Mouse (Mus musculus): ENCODE results near the gene Adamtsl1. TPM values are rescaled to one million over a fixed set of nuclear protein-coding genes. Genes with fewer than 3 reads are reported as not detected.
A peak's percentile ranks its signal among the peaks of the same experiment; 100 is the strongest.

Adamtsl1 gene
- polyA plus RNA-seq, 1 experiment from 2014 or later: 16.9 TPM

DNA sequence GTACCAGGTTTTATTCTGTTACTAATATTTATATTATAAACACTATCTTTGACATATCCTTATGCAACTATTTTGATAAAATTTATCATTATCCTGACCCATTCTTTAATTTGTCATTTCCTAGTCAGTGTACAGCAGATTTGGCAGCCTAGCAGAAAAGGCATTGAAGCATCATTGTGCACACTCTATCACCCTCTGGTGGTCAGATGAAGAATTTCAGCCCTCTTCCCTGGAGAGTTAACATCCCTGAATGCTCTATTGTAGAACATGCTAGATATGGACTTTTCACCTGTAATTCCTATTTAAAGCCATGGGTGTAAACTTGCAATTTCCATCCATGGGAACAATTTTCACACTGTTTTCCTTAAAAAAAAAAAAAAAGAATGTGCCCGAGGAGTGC lies 305.2 kb downstream of the Adamtsl1 start:
- Histone ChIP-seq H3K9me3 (no peaks in the 10 kb centered on the region), H3K4me1 (replicated peaks) (peaks cover 10% of the 10 kb centered on the region), H3K4me3 (no peak overlapping the region), H3K27me3 (no peaks in the 10 kb centered on the region), H3K9ac (no peak overlapping the region), H3K27ac (replicated peaks) (no peak overlapping the region), H3K36me3 (no peaks in the 10 kb centered on the region), H3K4me2 (no peak overlapping the region)
- WGBS: 87% methylated on average over 1 of the region's 1 CpGs
- ATAC-seq (ENCODE audit: low read depth): no peak

DNA sequence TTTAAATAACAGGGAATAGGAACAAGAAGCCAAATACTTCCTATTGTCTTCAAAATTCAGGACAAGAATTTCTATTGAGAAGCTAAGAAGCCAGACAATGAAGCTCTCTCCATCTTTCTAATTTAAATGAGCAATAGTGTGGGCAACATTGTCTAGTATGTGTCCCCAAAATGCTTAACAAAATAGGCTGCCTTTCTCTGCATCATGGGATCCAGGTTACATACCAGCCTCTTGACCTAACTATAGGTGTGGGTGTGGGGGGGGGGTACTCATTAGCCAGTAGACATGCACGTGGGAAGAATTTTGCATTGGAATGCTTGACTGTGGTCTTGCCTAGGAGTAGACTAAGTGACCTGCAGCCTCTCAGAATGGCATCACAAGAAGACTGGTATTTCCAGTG lies 305.9 kb downstream of the Adamtsl1 start:
- H3K36me3 ChIP-seq: no peaks in the 10 kb centered on the region
- WGBS: 42% methylated on average over 1 of the region's 1 CpGs
- no peaks in the 10 kb centered on the region for H3K27me3 ChIP-seq
- no peak overlapping the region for H3K9ac ChIP-seq
- no peaks in the 10 kb centered on the region for H3K9me3 ChIP-seq
- no peak overlapping the region for H3K4me3 ChIP-seq
- H3K27ac ChIP-seq (replicated peaks): no peak overlapping the region
- H3K4me1 ChIP-seq (replicated peaks): peaks cover 13% of the 10 kb centered on the region
- ATAC-seq (ENCODE audit: low read depth): no peak
- H3K4me2 ChIP-seq: no peak overlapping the region

DNA sequence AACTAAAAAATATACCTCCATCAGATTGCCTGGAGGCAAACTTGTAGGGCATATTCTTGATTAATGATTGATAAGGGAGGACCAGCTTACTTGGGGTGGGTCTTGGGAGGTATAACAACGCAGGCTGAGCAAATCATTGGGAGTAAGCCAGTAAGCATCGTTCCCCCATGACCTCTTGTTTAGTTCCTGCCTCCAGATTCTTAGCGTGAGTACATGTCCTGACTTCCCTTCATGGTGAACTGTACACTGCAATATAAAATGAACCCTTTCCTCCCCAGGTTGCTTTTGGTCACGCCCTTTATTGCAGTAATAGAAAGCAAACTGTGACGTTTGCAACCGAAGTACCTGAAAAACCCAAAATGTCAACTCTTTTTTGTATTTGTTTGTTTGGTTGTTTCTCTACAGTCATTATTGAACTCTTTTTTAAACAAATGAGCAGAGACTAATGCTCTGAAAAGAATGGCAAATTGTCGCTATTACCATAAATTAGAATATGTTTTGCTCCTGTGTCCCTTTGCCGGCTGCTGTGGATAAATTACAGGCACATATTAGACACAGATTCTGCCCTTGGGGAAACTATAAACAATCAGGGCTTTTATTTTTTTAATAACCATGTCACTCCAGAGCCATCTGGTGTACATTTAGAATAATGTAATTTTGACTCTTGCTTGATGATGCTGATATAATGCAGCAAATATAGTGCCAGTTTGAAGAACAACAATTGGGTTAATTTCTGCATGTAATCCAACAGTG lies 310.2 kb downstream of the Adamtsl1 start:
- Histone ChIP-seq H3K27ac (replicated peaks) (peak overlapping the region; percentile 52; the same call in 1 of the 2 replicates), H3K4me2 (no peak overlapping the region), H3K27me3 (no peaks in the 10 kb centered on the region), H3K4me1 (replicated peaks) (peaks cover 14% of the 10 kb centered on the region), H3K4me3 (no peak overlapping the region), H3K9ac (no peak overlapping the region), H3K36me3 (no peaks in the 10 kb centered on the region), H3K9me3 (no peaks in the 10 kb centered on the region)
- peak; percentile 74 for ATAC-seq (ENCODE audit: low read depth)
- WGBS: 37% methylated on average over 8 of the region's 8 CpGs

DNA sequence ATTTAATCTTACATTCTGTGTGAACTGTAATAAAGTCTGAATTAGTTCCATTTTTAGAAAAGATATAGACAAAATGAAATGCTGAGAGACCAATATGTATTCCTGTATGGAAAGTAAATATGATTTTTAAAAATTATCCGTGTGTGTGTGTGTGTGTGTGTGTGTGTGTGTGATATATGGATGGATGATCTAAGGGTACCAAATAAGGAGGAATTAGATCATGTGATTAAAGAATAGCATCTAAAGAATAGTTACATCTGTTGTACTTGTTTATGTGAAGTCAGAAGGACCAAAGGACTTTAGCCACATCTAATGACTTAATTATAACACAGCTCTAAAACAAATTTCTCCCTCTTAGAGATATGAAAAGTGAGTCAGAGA lies 310.7 kb downstream of the Adamtsl1 start:
- peaks cover 14% of the 10 kb centered on the region for H3K4me1 ChIP-seq (replicated peaks)
- no peak overlapping the region for H3K27ac ChIP-seq (replicated peaks)
- H3K9ac ChIP-seq: no peak overlapping the region
- no peaks in the 10 kb centered on the region for H3K36me3 ChIP-seq
- 49% methylated on average over 1 of the region's 1 CpGs for WGBS
- no peak overlapping the region for H3K4me3 ChIP-seq
- no peak overlapping the region for H3K4me2 ChIP-seq
- H3K9me3 ChIP-seq: no peaks in the 10 kb centered on the region
- H3K27me3 ChIP-seq: no peaks in the 10 kb centered on the region
- ATAC-seq (ENCODE audit: low read depth): 0 out of 2 replicates have a peak, but pooled peaks have one; percentile 29

DNA sequence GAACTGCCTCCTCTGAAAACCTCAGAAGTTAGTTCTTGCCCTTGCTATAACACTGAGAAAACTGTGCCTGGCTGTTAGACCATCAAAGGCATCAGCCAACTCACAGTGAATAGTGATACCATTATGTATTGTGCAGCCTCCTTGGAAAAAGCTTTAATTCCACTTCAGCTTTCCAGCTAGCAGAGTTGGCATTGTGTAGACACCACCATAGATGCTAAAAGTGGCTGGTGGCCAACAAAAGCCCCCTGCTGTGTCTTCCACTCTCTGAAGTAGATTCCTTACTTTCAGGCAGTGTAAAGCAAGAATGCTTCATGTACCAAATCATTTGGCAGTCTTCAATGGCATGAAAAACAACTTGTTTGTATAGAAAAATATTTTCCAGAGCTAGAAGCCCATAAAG lies 323.1 kb downstream of the Adamtsl1 start:
- no peak overlapping the region for H3K4me3 ChIP-seq
- peak; percentile 68 for ATAC-seq (ENCODE audit: low read depth)
- H3K4me1 ChIP-seq (replicated peaks): peaks cover 28% of the 10 kb centered on the region
- no peaks in the 10 kb centered on the region for H3K36me3 ChIP-seq
- no peak overlapping the region for H3K4me2 ChIP-seq
- H3K27ac ChIP-seq (replicated peaks): peak overlapping the region; percentile 43; the same call in 1 of the 2 replicates
- no peaks in the 10 kb centered on the region for H3K27me3 ChIP-seq
- no peak overlapping the region for H3K9ac ChIP-seq
- no peaks in the 10 kb centered on the region for H3K9me3 ChIP-seq

DNA sequence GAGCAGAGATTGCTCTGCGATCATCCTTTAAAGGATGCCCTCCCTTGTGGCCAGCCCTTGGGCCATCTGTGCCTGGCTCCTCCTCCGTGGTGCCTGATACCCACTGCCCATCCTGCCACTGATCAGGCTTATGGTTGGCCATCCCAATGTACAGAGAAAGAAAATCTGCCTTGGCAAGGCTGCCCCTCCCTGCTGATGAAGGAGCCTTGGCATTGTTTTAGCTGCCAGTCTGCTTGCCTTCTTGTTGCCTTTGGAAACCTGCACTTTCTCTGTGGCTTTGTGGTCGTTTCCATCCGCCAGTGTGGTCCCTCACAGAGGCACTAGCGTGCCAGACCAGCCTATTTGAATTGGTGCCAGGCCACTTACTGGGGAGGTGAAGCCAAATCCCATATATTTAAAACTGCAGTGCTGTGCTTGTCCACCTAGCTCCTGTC lies 323.6 kb downstream of the Adamtsl1 start:
- 43% methylated on average over 5 of the region's 5 CpGs for WGBS
- Histone ChIP-seq H3K9ac (no peak overlapping the region), H3K9me3 (no peaks in the 10 kb centered on the region), H3K36me3 (no peaks in the 10 kb centered on the region), H3K27ac (replicated peaks) (peak overlapping the region; percentile 43; the same call in 1 of the 2 replicates), H3K4me2 (no peak overlapping the region), H3K27me3 (no peaks in the 10 kb centered on the region), H3K4me3 (no peak overlapping the region), H3K4me1 (replicated peaks) (peaks cover 31% of the 10 kb centered on the region)
- ATAC-seq (ENCODE audit: low read depth): peak; percentile 89

DNA sequence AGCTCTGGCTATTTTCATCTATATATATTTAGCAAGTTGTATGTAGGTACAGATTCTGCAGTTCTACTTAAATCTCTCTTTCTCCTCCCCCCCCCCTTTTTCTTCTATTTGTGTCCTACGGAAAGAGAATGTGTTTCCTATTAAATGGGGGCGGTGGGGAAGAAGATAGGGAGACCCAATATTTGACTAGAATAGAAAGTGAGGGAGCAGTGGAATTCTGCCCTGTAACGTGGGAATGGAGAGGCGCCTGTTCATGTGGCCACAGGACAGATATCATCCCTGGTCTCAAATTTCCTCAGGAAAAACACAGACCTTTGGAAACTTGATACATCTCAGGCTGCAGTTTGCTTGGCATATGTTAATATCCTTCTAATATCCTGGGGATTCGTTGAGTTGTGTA lies 324.1 kb downstream of the Adamtsl1 start:
- H3K27ac ChIP-seq (replicated peaks): no peak overlapping the region

DNA sequence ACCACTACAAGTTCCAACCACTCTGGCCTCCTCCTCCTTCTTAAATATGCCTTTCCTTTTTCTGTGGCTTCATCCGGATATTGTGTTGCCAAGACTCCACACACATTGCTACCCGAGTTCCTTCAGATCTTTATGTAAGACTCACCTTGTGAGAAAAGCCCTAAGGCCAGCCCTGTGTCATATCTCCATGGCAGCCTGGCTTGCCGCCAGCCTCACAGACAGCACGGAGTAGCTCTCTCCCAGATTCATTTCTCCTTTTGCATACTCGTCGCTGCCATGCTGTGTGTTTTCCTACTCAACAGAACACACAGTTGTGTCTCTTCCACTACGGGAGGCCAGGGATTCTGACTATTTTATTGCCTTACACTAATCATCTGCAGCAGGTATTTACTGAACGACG lies 328.1 kb downstream of the Adamtsl1 start:
- ATAC-seq (ENCODE audit: low read depth): 0 out of 2 replicates have a peak, but pooled peaks have one; percentile 55
- Histone ChIP-seq H3K27me3 (no peaks in the 10 kb centered on the region), H3K27ac (replicated peaks) (no peak overlapping the region), H3K4me3 (no peak overlapping the region), H3K4me1 (replicated peaks) (peaks cover 29% of the 10 kb centered on the region), H3K9me3 (no peaks in the 10 kb centered on the region), H3K9ac (no peak overlapping the region), H3K36me3 (no peaks in the 10 kb centered on the region), H3K4me2 (no peak overlapping the region)
- 47% methylated on average over 9 of the region's 9 CpGs for WGBS

More for the DNA sequence above, 324.1 kb downstream of the Adamtsl1 start:
- Histone ChIP-seq H3K27me3 (no peaks in the 10 kb centered on the region), H3K9ac (no peak overlapping the region), H3K4me2 (no peak overlapping the region), H3K4me3 (no peak overlapping the region), H3K9me3 (no peaks in the 10 kb centered on the region), H3K36me3 (no peaks in the 10 kb centered on the region), H3K4me1 (replicated peaks) (peaks cover 31% of the 10 kb centered on the region)
- no peak for ATAC-seq (ENCODE audit: low read depth)
- 72% methylated on average over 5 of the region's 5 CpGs for WGBS

DNA sequence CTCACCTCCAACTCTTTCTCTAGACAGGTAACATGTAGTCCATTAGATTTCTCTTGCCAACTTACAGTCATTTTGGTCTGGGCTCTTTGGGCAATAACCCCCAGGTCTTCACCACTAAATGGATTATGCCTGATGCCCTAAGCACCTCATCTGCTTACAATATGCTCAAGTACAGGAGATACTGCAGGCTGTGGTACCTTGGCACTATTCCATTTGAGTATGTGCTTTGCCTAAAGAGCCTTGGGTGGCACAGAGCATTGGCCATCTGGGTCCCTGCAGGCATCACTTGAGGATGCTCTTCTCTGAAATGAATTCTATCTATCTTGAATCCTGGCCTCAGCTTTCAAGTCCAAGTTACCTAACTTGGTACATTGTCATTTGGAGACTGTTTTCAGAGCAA lies 330.4 kb downstream of the Adamtsl1 start:
- ATAC-seq (ENCODE audit: low read depth): no peak
- Histone ChIP-seq H3K9me3 (no peaks in the 10 kb centered on the region), H3K4me3 (no peak overlapping the region), H3K36me3 (no peaks in the 10 kb centered on the region), H3K27me3 (no peaks in the 10 kb centered on the region), H3K9ac (no peak overlapping the region), H3K4me1 (replicated peaks) (peaks cover 15% of the 10 kb centered on the region), H3K4me2 (no peak overlapping the region), H3K27ac (replicated peaks) (no peak overlapping the region)

DNA sequence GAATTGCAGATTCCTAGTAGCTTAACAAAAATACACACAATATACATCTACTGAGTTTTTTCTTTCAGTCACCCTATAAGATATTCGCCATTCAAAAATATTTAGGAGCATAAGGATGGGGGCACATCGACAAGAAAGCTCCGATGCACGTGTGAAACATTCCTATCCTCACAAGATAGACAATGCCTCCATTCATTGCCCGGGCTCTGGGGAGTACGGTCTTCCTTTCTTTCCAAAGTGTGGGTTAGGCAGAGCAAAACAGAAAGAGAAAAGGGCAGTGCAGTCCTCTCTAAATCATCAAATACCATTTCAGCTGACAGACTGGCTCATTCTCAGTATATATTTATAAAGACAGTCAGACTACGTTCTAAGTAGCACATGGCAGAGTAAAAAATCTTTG lies 332.0 kb downstream of the Adamtsl1 start:
- H3K9me3 ChIP-seq: no peaks in the 10 kb centered on the region
- 9% methylated on average over 7 of the region's 7 CpGs for WGBS

DNA sequence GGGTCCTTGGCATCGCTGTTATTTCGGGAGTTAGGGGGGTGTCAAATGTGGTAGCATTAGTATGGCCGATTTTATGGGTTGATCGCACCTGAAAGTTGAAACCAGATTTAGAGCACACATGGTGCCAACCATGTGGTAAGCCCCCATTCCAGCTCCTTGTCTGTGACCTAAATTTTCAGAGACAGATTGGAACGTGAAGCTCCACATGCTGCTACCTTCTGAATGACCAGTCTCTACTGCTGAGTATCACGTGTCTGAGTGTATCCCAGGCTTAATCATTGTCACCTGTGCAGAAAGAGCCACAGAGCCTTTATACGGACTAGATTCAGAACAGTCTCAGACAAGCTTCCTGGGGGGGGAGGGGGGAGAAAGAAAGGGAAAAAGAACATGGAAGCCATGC lies 339.4 kb downstream of the Adamtsl1 start:
- Histone ChIP-seq H3K27ac (replicated peaks) (no peak overlapping the region), H3K9ac (no peak overlapping the region), H3K4me3 (no peak overlapping the region), H3K27me3 (no peaks in the 10 kb centered on the region), H3K4me2 (no peak overlapping the region), H3K36me3 (no peaks in the 10 kb centered on the region), H3K4me1 (replicated peaks) (0 out of 2 replicates have a peak, but pooled peaks cover 5% of the 10 kb centered on the region), H3K9me3 (no peaks in the 10 kb centered on the region)
- no peak for ATAC-seq (ENCODE audit: low read depth)
- 87% methylated on average over 7 of the region's 7 CpGs for whole genome bisulfite sequencing

More for the DNA sequence above, 332.0 kb downstream of the Adamtsl1 start:
- H3K27ac ChIP-seq (replicated peaks): no peak overlapping the region
- no peaks in the 10 kb centered on the region for H3K27me3 ChIP-seq
- no peak overlapping the region for H3K4me3 ChIP-seq
- no peak for ATAC-seq (ENCODE audit: low read depth)
- no peaks in the 10 kb centered on the region for H3K36me3 ChIP-seq
- no peak overlapping the region for H3K4me2 ChIP-seq
- peaks cover 15% of the 10 kb centered on the region for H3K4me1 ChIP-seq (replicated peaks)
- H3K9ac ChIP-seq: no peak overlapping the region

DNA sequence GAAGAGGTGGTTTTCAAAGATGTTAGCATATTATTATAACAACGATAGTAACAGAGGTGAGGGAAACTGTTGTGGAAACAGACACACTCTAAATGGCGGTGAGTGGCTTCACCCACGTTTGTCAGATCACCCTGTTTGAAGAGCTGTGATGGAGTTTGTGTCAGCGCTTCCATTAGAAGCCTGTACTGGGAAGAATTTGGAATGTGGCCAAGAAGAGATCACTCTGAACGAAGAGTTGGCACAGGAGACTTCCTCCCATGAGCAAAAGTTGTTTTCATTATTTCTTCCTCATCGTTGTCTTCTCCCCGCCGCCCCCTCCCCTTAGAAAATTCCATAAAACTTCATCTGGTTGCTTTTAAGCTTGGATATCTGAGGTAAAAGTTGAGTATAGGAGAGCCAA lies 340.5 kb downstream of the Adamtsl1 start:
- Histone ChIP-seq H3K27ac (replicated peaks) (no peak overlapping the region), H3K4me1 (replicated peaks) (0 out of 2 replicates have a peak, but pooled peaks cover 5% of the 10 kb centered on the region)

DNA sequence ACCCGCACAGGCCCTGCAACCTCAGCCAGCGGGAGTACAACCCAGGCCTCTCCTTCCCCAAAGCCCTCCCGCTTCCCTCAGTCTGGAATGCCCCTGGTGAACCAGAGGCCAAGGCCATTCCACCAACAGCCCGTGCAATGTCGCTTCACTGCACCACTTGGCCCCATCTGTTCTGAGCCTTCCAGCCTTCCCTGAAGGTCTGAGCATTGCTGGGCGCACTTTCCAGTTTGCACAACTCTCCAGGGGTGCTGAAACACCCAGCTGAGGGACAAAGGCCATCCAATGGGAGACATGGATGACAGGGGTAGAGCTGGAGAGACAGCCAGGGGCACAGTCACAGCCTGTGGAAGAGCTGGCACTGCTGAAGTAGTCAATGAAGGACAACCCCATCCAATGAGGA lies 365.4 kb downstream of the Adamtsl1 start:
- Histone ChIP-seq H3K27ac (replicated peaks) (no peak overlapping the region), H3K4me1 (replicated peaks) (peaks cover 4% of the 10 kb centered on the region; the same call in 1 of the 2 replicates), H3K27me3 (no peaks in the 10 kb centered on the region), H3K9me3 (no peaks in the 10 kb centered on the region), H3K4me2 (no peak overlapping the region), H3K4me3 (no peak overlapping the region), H3K9ac (no peak overlapping the region), H3K36me3 (no peaks in the 10 kb centered on the region)
- 68% methylated on average over 6 of the region's 6 CpGs for WGBS
- ATAC-seq (ENCODE audit: low read depth): no peak

More for the DNA sequence above, 340.5 kb downstream of the Adamtsl1 start:
- no peak overlapping the region for H3K4me3 ChIP-seq
- H3K4me2 ChIP-seq: no peak overlapping the region
- no peak overlapping the region for H3K9ac ChIP-seq
- no peaks in the 10 kb centered on the region for H3K9me3 ChIP-seq
- no peak for ATAC-seq (ENCODE audit: low read depth)
- 58% methylated on average over 8 of the region's 8 CpGs for WGBS
- H3K36me3 ChIP-seq: no peaks in the 10 kb centered on the region
- no peaks in the 10 kb centered on the region for H3K27me3 ChIP-seq

Measured in neural tube, embryonic 13.5 days (tissue).